Mouse (Mus musculus) erythroblast, embryonic 14.5 days (primary cell): Measurements from ENCODE around the gene Gm10272. TPM values are rescaled to one million over a fixed set of nuclear protein-coding genes. Genes with fewer than 3 reads are reported as not detected.
"Not testable (repeated sequence)": the region's sequence is repeated elsewhere in the genome, so short reads cannot be mapped to it uniquely, and the experiment has no call there.

Source experiments
- H3K27me3 ChIP-seq: 2 replicates; pipeline ENCODE4 v1.6.1; 2012; ENCODE audit warnings: inconsistent platforms; ENCODE audit not compliant: control insufficient read depth
- H3K36me3 ChIP-seq: 2 replicates; pipeline ENCODE4 v1.6.1; 2012; ENCODE audit warnings: mild to moderate bottlenecking, inconsistent platforms; ENCODE audit not compliant: control insufficient read depth
- H3K4me1 ChIP-seq: 2 replicates; pipeline ENCODE4 v1.6.1; 2012; ENCODE audit warnings: inconsistent platforms; ENCODE audit not compliant: control insufficient read depth
- H3K4me3 ChIP-seq: replicated peaks from 2 replicates; pipeline ENCODE3; 2012; ENCODE audit warnings: moderate library complexity, mild to moderate bottlenecking, inconsistent platforms
- H3K9me3 ChIP-seq: 2 replicates; pipeline ENCODE4 v1.6.1; 2012; ENCODE audit warnings: low read length, inconsistent platforms, mixed read lengths; ENCODE audit not compliant: control insufficient read depth
- GATA1 ChIP-seq: IDR thresholded peaks from 2 replicates; pipeline ENCODE4 v1.6.1; 2012; ENCODE audit warnings: low read length, inconsistent platforms, mixed read lengths
- TAL1 ChIP-seq: IDR thresholded peaks from 3 replicates; pipeline ENCODE4 v1.6.1; 2012; ENCODE audit warnings: low read length, inconsistent platforms, mixed read lengths
- polyA plus RNA-seq: library from polyadenylated mRNA; stranded (reverse); fragments of >175 nt; gene quantifications from 2 replicates; pipeline ENCODE4 v1.2.3, GENCODE M21; 2012

Gene Gm10272
- polyA plus RNA-seq, 1 experiment: not detected

DNA sequence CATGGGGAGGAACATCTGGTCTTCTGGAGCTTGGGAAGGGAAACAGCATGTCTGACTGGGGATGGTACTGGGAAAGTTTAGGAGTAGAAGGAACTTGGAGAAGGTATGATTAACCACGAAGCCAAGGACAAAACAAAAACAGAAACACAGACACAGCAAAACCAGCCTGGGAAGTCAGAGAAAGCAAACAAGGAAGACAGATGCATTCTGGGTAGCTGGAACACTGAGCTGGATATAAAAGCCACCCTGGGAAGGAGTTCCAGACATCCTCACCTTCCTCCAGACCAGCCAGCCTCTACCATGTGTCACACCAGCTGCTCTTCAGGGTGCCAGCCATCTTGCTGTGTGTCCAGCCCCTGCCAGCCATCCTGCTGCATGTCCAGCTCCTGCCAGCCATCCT is 9.1 kb downstream of the Gm10272 start, which contains the start of gene Gm10142:
Gene Gm10142 (plus strand): TSS at position 301 of the 400 bp plus-strand sequence.
- Histone ChIP-seq H3K36me3 (no peaks in the 10 kb centered on the region), H3K9me3 (peaks cover 10% of the 10 kb centered on the region), H3K27me3 (no peaks in the 10 kb centered on the region), H3K4me3 (no peak within 1 kb of the TSS), H3K4me1 (no peaks in the 10 kb centered on the region)
- no peak for TF ChIP-seq TAL1
- TF ChIP-seq GATA1: no peak

DNA sequence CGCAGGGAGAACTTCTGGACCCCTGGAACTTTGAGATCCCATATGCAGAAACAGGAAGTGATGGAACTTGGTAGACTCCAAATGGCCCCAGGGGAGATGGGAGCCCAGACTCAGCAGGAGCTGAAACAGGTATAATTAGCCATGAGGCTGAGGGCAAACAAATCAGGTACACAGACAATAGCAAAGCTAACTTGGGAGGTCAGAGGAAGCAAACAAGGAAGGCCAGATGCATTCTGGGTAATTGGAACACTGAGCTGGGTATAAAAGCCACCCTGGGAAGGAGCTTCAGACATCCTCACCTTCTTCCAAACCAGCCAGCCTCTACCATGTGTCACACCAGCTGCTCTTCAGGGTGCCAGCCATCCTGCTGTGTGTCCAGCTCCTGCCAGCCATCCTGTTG is 13.9 kb downstream of the Gm10272 start, which contains the start of gene Krtap12-1:
Gene Krtap12-1 (plus strand): TSS at position 301 of the 400 bp plus-strand sequence.
- not testable (repeated sequence) for H3K9me3 ChIP-seq, H3K27me3 ChIP-seq, H3K36me3 ChIP-seq, H3K4me1 ChIP-seq, H3K4me3 ChIP-seq

DNA sequence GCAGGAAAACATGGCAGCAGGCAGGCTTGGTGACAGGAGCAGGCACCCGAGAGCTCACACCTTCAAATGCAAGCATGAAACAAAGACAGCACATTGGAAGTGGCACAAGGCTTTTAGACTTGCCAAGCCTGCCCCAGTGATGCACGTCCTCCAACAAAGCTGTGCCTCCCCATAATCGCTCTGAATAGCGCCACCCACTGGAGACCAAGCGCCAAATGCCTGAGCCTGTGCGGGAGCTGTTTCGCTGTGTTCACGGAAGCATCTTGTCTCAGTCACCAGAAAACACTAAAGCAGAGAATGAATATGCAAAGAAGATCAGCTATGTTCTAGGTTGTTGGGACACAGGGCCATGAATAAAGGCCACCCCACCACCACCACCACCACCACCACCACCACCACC is 18.4 kb downstream of the Gm10272 start:
- TF ChIP-seq GATA1: no peak
- no peak for TF ChIP-seq TAL1
- H3K9me3 ChIP-seq: peaks cover 7% of the 10 kb centered on the region
- H3K27me3 ChIP-seq: no peaks in the 10 kb centered on the region
- no peaks in the 10 kb centered on the region for H3K36me3 ChIP-seq
- no peaks in the 10 kb centered on the region for H3K4me1 ChIP-seq
- no peak overlapping the region for H3K4me3 ChIP-seq

DNA sequence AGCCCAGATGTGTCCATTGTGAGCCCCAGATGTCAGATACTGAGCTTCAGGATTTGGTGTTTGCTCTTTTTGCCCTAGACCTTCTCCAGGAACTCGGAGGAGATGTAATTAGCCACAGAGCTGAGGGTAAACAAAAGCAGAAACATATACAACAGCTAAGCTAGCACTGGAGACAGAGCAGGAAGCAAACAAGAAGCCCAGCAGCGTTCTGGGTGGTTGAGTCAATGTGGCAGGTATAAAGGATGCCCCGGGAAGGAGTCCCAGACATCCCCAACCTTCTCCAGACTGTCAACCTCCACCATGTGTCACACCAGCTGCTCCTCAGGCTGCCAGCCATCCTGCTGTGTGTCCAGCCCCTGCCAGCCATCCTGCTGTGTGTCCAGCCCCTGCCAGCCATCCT is 19.8 kb downstream of the Gm10272 start, which contains the start of gene Gm10100:
Gene Gm10100 (plus strand): TSS at position 301 of the 400 bp plus-strand sequence.
- Histone ChIP-seq H3K4me3 (no peak within 1 kb of the TSS), H3K36me3 (no peaks in the 10 kb centered on the region)
- TF ChIP-seq TAL1 (no peak), GATA1 (no peak)

DNA sequence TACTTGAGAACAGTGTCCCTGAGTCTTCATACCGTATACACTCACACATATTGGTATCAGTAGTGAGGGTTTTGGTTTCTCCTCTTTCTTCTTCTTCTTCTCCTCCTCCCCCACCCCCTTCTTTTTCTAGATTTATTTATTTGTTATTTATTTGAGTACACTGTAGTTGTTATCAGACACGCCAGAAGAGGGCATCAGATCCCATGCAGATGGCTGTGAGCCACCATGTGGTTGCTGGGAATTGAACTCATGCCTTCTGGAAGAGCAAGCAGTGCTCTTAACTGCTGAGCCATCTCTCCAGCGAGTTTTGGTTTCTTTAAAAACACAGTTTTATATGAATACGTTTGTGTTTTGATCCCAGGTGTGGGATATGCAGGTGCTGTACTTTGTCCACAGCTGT is 21.9 kb downstream of the Gm10272 start:
- TF ChIP-seq TAL1 (no peak), GATA1 (no peak)
- H3K9me3 ChIP-seq: no peaks in the 10 kb centered on the region
- H3K4me3 ChIP-seq: no peak overlapping the region
- no peaks in the 10 kb centered on the region for H3K27me3 ChIP-seq
- no peaks in the 10 kb centered on the region for H3K4me1 ChIP-seq
- no peaks in the 10 kb centered on the region for H3K36me3 ChIP-seq

More for the DNA sequence above, 19.8 kb downstream of the Gm10272 start, which contains the start of gene Gm10100:
- Histone ChIP-seq H3K27me3 (no peaks in the 10 kb centered on the region), H3K9me3 (no peaks in the 10 kb centered on the region), H3K4me1 (no peaks in the 10 kb centered on the region)

DNA sequence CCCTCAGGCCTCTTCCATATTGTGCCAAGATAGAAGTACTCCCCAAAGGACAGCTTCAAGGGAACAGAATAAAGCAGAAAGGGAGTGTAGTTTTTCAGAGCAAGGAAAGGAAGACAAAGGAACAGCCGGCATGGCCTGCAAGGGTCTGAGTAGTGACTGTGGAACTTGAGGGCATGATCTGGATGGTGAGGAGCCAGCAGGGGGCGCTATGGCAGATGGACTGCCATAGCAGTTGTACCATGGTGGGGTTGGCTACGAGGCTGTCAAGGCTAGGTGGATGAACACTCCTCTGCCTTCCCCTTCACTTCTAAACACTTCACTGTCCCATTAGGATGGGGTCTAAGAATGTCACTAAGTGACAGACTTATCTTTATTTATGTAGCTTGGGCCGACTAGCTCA is 22.8 kb downstream of the Gm10272 start:
- no peak overlapping the region for H3K4me3 ChIP-seq
- TF ChIP-seq TAL1 (no peak), GATA1 (no peak)
- H3K36me3 ChIP-seq: no peaks in the 10 kb centered on the region
- no peaks in the 10 kb centered on the region for H3K27me3 ChIP-seq
- H3K4me1 ChIP-seq: no peaks in the 10 kb centered on the region
- no peaks in the 10 kb centered on the region for H3K9me3 ChIP-seq

DNA sequence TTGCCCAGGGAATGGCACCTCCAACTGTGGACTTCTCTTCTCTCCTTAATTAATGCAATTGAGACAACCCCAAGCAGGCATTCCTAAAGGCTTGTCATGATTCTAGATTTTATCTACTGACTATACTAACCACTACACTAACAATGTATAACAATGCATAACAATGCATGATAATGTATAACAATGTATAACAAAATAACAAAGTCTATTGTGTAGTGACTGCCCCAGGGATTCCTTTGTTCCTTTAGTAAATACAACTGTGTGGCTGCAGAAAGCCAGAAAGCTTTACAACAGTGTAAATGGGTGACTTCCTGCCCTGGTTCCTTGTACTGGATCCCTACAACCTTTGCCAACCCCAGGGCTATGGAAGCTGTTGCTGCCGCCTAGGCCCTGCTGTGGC is 29.5 kb downstream of the Gm10272 start:
- no peaks in the 10 kb centered on the region for H3K36me3 ChIP-seq
- no peak overlapping the region for H3K4me3 ChIP-seq
- no peaks in the 10 kb centered on the region for H3K27me3 ChIP-seq
- TF ChIP-seq GATA1: no peak
- TF ChIP-seq TAL1: no peak
- peaks cover 6% of the 10 kb centered on the region for H3K9me3 ChIP-seq
- no peaks in the 10 kb centered on the region for H3K4me1 ChIP-seq

DNA sequence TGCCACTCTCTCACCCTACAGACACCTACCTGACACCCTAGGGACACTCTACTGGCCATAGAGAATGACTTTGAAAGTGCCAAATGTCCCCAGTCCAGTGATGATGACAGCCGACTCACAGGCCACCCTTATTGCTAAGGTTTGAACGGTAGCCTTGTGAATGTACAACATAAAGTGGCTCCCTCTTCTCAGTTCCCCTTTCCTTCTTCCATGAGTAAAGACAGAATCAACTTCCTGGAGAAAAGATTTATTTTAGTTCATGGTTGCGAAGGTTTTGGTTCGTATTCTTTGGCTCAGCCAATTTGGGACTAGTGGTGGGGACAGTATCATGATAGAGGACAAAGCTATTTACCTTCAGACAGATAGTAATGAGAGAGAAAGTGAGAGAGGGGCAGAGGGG is 32.5 kb downstream of the Gm10272 start:
- no peak for TF ChIP-seq GATA1
- TF ChIP-seq TAL1: no peak
- no peaks in the 10 kb centered on the region for H3K4me1 ChIP-seq
- H3K36me3 ChIP-seq: no peaks in the 10 kb centered on the region
- H3K4me3 ChIP-seq: no peak overlapping the region
- no peaks in the 10 kb centered on the region for H3K27me3 ChIP-seq
- peaks cover 6% of the 10 kb centered on the region for H3K9me3 ChIP-seq

DNA sequence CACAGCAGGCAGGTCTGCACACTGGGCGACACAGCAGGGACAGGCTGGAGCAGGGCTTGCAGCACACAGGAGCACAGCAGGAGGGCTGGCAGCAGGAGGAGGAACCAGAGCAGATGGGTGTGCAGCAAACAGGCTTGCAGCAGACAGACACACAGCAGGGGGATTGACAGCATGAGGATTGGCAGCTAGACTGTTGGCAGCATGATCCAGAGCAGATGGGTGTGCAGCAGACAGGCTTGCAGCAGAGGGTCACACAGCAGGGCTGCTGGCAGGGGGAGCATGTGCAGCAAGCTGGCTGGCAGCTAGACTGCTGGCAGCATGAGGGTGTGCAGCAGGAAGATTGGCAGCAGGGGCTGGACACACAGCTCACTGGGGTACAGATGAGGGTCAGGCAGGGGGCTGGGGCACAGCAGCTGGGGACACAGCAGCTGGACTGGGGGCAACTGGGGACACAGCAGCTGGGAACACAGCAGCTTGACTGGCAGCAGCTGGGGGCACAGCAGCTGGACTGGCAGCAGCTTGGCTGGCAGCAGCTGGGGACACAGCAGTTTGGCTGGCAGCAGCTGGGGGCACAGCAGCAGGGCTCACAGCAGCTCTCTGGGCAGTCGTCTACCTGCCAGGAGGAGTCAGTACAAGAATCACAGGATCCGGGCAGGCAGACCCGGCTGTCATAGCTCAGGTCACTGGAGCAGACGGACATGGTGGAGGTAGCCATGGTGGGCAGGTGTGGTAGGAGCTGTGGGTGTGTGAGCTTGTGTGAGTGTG is 35.7 kb downstream of the Gm10272 start, which contains the start of gene Gm18596:
Gene Gm18596 (minus strand): TSS at position 715 of the 765 bp plus-strand sequence.
- H3K9me3 ChIP-seq, H3K36me3 ChIP-seq, H3K4me3 ChIP-seq, H3K4me1 ChIP-seq, H3K27me3 ChIP-seq: not testable (repeated sequence)

DNA sequence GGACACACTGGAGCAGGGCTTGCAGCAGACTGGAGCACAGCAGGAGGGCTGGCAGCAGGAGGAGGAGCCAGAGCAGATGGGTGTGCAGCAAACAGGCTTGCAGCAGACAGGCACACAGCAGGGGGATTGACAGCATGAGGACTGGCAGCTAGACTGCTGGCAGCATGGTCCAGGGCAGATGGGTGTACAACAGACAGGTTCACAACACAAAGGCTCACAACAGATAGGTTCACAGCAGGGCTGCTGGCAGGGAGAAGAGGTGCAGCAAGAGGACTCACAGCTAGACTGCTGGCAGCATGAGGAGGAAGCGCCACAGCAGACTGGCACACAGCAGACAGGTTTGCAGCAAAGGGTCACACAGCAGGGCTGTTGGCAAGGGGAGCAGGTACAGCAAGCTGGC is 44.3 kb downstream of the Gm10272 start:
- not testable (repeated sequence) for H3K4me3 ChIP-seq, H3K4me1 ChIP-seq, H3K27me3 ChIP-seq, H3K36me3 ChIP-seq
- peaks cover 17% of the 10 kb centered on the region for H3K9me3 ChIP-seq

DNA sequence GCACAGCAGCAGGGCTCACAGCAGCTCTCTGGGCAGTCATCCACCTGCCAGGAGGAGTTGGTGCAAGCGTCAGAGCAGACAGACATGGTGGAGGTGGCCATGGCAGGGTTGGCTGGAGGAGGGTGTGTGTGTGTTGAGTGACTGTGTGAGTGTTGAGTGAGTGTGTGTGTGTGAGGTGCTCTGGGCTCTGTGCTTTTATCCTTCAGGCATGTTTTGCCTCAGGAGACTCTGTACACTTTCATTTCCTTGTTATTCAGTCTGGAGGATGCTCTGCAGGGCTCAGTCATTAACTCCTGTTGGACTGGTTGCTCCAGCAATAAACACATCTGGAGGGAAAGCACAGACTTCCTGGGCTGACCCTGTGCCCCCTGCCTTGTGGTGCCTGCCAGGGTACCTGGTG is 44.8 kb downstream of the Gm10272 start, which contains the start of gene Gm9736:
Gene Gm9736 (minus strand): TSS at position 101 of the 400 bp plus-strand sequence.
- H3K36me3 ChIP-seq, H3K4me3 ChIP-seq, H3K27me3 ChIP-seq, H3K4me1 ChIP-seq: not testable (repeated sequence)
- peaks cover 16% of the 10 kb centered on the region for H3K9me3 ChIP-seq

DNA sequence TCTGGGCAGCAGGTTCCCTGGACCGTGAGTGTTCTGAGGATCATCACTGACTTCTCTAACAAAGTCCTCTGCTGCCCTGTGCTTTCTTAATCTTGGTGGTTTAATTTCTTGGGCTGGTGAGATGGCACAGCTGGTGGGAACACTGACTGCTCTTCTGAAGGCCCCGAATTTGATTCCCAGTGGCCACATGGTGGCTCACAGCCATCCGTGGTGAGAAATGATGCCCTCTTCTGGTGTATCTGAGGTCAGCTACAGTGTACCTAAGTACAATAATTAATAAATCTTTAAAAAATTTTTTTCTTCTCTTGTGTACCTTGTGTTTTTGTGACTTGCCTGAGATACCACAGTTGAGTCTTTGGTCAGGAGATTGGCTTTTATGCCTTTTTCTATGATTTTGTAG is 45.9 kb downstream of the Gm10272 start:
- H3K4me1 ChIP-seq, H3K27me3 ChIP-seq, H3K4me3 ChIP-seq, H3K36me3 ChIP-seq: not testable (repeated sequence)
- H3K9me3 ChIP-seq: peaks cover 13% of the 10 kb centered on the region
